16 mouse cellular contexts compared by ENCODE assay signal in the genomic region with DNA sequence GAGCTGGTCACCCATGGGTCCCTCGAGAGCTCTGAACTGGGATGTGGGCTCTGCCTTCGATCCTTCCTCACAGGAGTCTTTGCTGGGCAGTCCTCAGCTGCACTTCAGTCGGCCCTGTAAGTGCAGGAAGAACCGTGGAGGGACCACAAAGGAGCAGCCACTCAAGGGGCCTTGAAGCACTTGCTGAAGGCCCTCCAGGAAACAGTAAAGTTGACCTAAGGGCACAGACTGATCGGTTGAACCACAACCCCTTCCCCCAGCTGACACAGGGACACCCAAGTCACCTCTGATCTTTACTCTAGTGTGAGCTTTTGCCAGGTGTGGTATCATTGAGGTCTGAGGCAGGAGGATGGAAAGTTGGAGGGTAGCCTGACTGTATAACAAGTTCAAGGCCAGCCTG. TPM values are rescaled to one million over a fixed set of nuclear protein-coding genes. Genes with fewer than 3 reads are reported as not detected.
"Had no signal": no experiment of that assay in that cellular context is flagged by ENCODE, and none has a peak within 500 bp of the region (broad histone marks: within the 10 kb centered on the region; RNA-seq: fewer than 3 reads in every experiment).

No protein-coding gene starts in this region.

- H3K27me3 ChIP-seq: liver, embryonic 15.5 days; midbrain, embryonic 12.5 days; neural tube, embryonic 13.5 days; stomach, embryonic 15.5 days had no signal

- H3K4me3 ChIP-seq: kidney, embryonic 15.5 days; limb, embryonic 13.5 days; liver, embryonic 15.5 days; midbrain, embryonic 12.5 days; neural tube, embryonic 13.5 days; stomach, embryonic 15.5 days had no signal

- H3K36me3 ChIP-seq: kidney, embryonic 15.5 days; limb, embryonic 13.5 days; liver, embryonic 15.5 days; midbrain, embryonic 12.5 days; neural tube, embryonic 13.5 days; stomach, embryonic 15.5 days had no signal

- H3K27ac ChIP-seq: kidney, embryonic 15.5 days; limb, embryonic 13.5 days; liver, embryonic 15.5 days; midbrain, embryonic 12.5 days; neural tube, embryonic 13.5 days; stomach, embryonic 15.5 days had no signal

- DNase-seq: kidney, adult 2 months; kidney, postnatal 14 days; left cerebral cortex, postnatal 4 days; lung, embryonic 14.5 days; lung, postnatal 10 days; right cerebral cortex, adult 18-20 months; right cerebral cortex, postnatal 25 days had no signal

- H3K9me3 ChIP-seq: liver, embryonic 15.5 days; midbrain, embryonic 12.5 days; neural tube, embryonic 13.5 days; stomach, embryonic 15.5 days had no signal

- H3K4me1 ChIP-seq: limb, embryonic 13.5 days; midbrain, embryonic 12.5 days; neural tube, embryonic 13.5 days had no signal

- ATAC-seq: midbrain, embryonic 16.5 days had no signal

- H3K4me2 ChIP-seq: kidney, embryonic 15.5 days; limb, embryonic 13.5 days; liver, embryonic 15.5 days; lung, embryonic 14.5 days; midbrain, embryonic 12.5 days; neural tube, embryonic 13.5 days; stomach, embryonic 15.5 days had no signal

- H3K9ac ChIP-seq: kidney, embryonic 15.5 days; limb, embryonic 13.5 days; liver, embryonic 15.5 days; lung, embryonic 14.5 days; midbrain, embryonic 12.5 days; neural tube, embryonic 13.5 days; stomach, embryonic 15.5 days had no signal

RNA-seq across cellular contexts. Expression of gene Gm27021, which starts 58.2 kb away (rescaled TPM):
- total RNA-seq: liver, adult 2 months; megakaryocyte-erythroid progenitor cell, adult 5-6 weeks had no signal
- polyA plus RNA-seq: kidney, adult 2 months; liver, adult 2 months had no signal
